Mouse (Mus musculus): Measurements from ENCODE around the gene Ube2i.

DNA sequence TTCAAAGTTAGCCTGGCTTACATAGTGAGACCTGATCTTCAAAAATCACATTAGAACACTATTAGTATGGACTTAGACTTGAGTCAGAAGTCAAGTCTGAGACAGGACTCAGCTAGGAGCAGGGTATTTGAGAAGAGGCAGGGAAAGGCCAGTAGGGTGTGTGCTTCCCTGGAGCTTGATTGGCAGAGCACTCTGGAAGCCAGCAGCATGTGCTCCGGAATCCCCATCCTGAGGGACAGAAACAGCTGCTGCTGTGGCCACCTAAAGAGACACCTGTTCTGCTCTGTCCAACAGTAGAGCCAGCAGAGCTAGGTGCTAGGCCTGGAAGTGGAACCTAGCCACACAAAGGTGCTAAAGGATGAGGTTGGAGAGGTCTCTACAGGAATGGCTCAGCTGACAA, 19.7 kb upstream of the Ube2i start:
- no peak for TF ChIP-seq CTCF (IDR thresholded peaks at IDR 0.05)
- no peak for TF ChIP-seq POLR2A (IDR thresholded peaks at IDR 0.05; ENCODE audit: insufficient read depth, low read depth, low read length)
